ENCODE assay signal across 10 mouse cellular contexts in the genomic region with DNA sequence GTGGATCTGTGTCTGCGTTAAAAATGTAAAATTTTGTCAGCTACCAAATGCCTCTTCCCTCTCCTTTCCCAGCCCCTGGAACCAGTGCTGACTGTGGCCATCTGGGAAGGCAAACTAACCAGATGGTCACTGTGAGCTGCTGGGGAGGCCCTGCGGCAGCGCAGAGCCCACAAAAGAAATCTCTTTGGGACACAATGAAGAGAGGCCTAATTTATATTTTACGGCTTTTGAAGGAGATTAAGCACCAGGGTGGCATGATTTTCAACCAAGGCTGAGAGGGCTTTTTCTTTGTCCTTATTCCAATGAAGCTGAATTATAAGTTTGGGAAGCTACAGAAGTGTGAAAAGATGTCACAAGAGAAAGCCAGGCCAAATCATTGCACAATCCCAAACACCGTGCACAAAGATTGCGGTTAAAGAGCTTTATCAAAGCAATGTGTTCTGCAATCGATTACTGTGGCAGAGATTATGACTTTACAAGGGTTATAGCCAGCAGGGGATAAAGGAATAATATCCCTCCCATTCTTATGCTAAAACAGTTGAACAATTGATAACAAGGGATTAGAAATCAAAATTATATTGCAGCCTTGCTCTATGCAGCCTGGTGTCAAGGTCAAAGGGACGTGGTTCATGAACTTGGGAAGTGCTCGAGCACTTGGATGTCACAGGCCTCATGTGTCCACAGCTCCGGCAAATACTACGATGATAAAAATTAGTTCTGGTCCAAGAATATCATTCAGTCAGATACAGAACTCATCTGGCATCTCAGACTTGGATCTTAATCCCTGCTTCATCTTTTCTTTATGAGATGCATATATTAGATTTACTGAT.
A peak's percentile ranks its signal among the peaks of the same experiment; 100 is the strongest.
DNase-seq lines count a peak whose midpoint lies in the region; ATAC-seq lines count a peak whose summit lies in the region.
"Had no signal": no experiment of that assay in that cellular context is flagged by ENCODE, and none has a peak within 500 bp of the region (broad histone marks: within the 10 kb centered on the region; RNA-seq: fewer than 3 reads in every experiment).

No protein-coding gene starts in this region.

- H3K36me3 ChIP-seq in hindbrain, embryonic 15.5 days, result no peaks in the 10 kb centered on the region
- no peaks in the 10 kb centered on the region for H3K36me3 ChIP-seq in midbrain, embryonic 13.5 days
- H3K36me3 ChIP-seq: stomach, embryonic 15.5 days had no signal

- ATAC-seq in hindbrain, embryonic 15.5 days (ENCODE audit: low FRiP score, low read depth), result peak; percentile 83
- peak; percentile 96 for ATAC-seq in midbrain, embryonic 13.5 days
- no peak for ATAC-seq in granulocyte monocyte progenitor cell, adult 5-6 weeks (replicated peaks; ENCODE audit: poor library complexity, severe bottlenecking)

- peak; percentile 22 for DNase-seq in Muller cell, postnatal 12 days (ENCODE audit: inconsistent ontology term)
- DNase-seq in cerebellum, postnatal 14 days, result peak; percentile 75 to 85
- DNase-seq in natural killer cell, adult 2 months (ENCODE audit: low spot score in 2 of 2), result no peak
- no peak for DNase-seq in adrenal gland, postnatal 4 days (ENCODE audit: low spot score in 2 of 2)
- DNase-seq in thymus, postnatal 4 days, result no peak
- DNase-seq: lung, adult 18-20 months had no signal

- no peaks in the 10 kb centered on the region for H3K9me3 ChIP-seq in hindbrain, embryonic 15.5 days
- no peaks in the 10 kb centered on the region for H3K9me3 ChIP-seq in midbrain, embryonic 13.5 days
- H3K9me3 ChIP-seq: stomach, embryonic 15.5 days had no signal

- H3K9ac ChIP-seq in hindbrain, embryonic 15.5 days, result no peak overlapping the region
- H3K9ac ChIP-seq in midbrain, embryonic 13.5 days (replicated peaks), result no peak overlapping the region
- H3K9ac ChIP-seq: stomach, embryonic 15.5 days had no signal

- H3K4me1 ChIP-seq in hindbrain, embryonic 15.5 days (replicated peaks), result no peaks in the 10 kb centered on the region; the same call in 1 of the 2 replicates
- peaks cover 9% of the 10 kb centered on the region for H3K4me1 ChIP-seq in midbrain, embryonic 13.5 days (replicated peaks)
- H3K4me1 ChIP-seq: stomach, embryonic 15.5 days had no signal

- 14% methylated on average over 11 of the region's 11 CpGs for WGBS in hindbrain, embryonic 15.5 days
- WGBS in midbrain, embryonic 13.5 days, result 6% methylated on average over 11 of the region's 11 CpGs

- H3K27me3 ChIP-seq in hindbrain, embryonic 15.5 days, result no peaks in the 10 kb centered on the region
- peaks cover 53% of the 10 kb centered on the region for H3K27me3 ChIP-seq in midbrain, embryonic 13.5 days
- H3K27me3 ChIP-seq: stomach, embryonic 15.5 days had no signal

- no peak overlapping the region for H3K4me2 ChIP-seq in hindbrain, embryonic 15.5 days
- no peak overlapping the region for H3K4me2 ChIP-seq in midbrain, embryonic 13.5 days (replicated peaks)
- H3K4me2 ChIP-seq: stomach, embryonic 15.5 days had no signal

- peak overlapping the region; percentile 67 for H3K27ac ChIP-seq in hindbrain, embryonic 15.5 days (replicated peaks)
- H3K27ac ChIP-seq in midbrain, embryonic 13.5 days, result peak overlapping the region; percentile 69
- H3K27ac ChIP-seq: stomach, embryonic 15.5 days had no signal

- H3K4me3 ChIP-seq in hindbrain, embryonic 15.5 days, result no peak overlapping the region
- no peak overlapping the region for H3K4me3 ChIP-seq in midbrain, embryonic 13.5 days (replicated peaks)
- H3K4me3 ChIP-seq: stomach, embryonic 15.5 days had no signal

Comparison
In these comparisons a context has a peak if more than half of its experiments do, and no peak if none do; other contexts are left out.
1. DNase-seq: peak in Muller cell, postnatal 12 days (single experiment) and cerebellum, postnatal 14 days (2 of 2); none in natural killer cell, adult 2 months (0 of 2), adrenal gland, postnatal 4 days (0 of 2) and thymus, postnatal 4 days (single experiment).